Mouse (Mus musculus): Measurements from ENCODE around the gene Irf7. TPM values are rescaled to one million over a fixed set of nuclear protein-coding genes. Genes with fewer than 3 reads are reported as not detected.

The Irf7 gene
- polyA plus RNA-seq, 1 experiment, result 7.2 TPM

DNA sequence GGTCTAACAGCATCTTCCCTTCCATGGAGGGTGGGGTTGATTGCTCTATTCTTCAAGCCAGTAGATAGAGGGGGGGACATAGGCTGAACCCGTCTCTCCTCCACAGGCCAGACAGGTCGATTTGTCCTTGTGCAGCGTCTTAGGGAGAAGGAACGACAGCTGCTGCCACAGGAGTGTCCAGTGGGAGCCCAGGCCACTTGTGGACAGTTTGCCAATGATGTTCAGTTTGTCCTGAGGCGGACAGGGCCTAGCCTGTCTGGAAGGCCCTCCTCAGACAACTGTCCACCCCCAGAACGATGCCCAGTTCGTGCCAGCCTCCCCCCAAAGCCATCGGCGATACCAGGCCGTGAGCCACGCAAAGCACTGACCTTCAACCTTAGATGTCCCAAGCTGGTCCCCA lies 49.4 kb downstream of the Irf7 start:
- H3K4me3 ChIP-seq (ENCODE audit: insufficient read depth, low read length), result peak overlapping the region; percentile 74; the same call in 1 of the 2 replicates
- H3K4me1 ChIP-seq (ENCODE audit: control insufficient read depth, insufficient read depth, low read length), result no peaks in the 10 kb centered on the region
- TF ChIP-seq POLR2A (IDR thresholded peaks at IDR 0.05; ENCODE audit: low read depth, low read length) (no peak), CTCF (IDR thresholded peaks at IDR 0.05; ENCODE audit: borderline replicate concordance, insufficient read depth, low read length) (no peak)
- no peak overlapping the region for H3K27ac ChIP-seq (ENCODE audit: insufficient read depth, low read length)

DNA sequence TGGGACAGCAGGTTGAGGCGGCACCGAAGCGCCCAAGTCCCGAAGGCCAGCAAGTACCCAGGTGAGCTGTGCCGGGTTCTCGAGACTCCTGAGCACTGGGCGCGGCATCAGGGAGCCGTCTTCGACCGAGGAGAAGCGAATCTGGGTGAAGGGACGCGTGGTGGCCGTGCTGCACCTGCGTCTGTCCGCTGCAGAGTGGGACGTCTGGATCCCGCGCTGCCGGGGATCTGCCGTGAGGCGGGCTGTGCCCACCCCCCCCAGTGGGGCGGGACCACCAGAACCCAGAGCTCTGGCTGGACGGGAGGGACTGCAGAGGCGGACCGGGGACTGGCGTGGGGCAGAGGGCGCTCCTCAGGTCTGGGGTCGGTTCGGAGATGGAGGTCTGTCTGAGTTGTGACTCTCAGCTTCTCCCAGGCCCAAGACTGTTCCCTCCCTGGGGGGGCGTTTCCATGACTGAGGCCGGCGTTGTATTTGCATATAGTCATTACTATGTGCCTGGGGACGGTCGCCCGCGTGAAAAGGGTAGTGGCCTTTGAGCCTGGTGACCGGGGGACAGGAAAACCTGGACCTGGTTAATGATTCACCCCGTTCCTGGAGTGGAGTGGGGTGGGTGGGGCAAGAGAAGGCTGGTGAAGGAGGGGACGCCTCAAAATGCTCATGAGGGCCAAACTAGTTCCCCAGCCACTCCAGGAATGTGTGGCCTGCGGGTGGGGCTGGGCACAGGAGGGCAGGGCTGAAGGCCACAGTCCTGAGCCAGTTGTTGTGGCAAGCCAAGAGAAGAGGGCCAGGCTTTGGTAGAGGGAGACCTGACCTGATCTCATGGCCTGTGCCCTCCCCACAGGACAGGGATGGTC lies 50.2 kb downstream of the Irf7 start:
- peak overlapping the region; percentile 74 for H3K4me3 ChIP-seq (ENCODE audit: insufficient read depth, low read length)
- no peak overlapping the region for H3K27ac ChIP-seq (ENCODE audit: insufficient read depth, low read length)
- H3K4me1 ChIP-seq (ENCODE audit: control insufficient read depth, insufficient read depth, low read length), result no peaks in the 10 kb centered on the region
- TF ChIP-seq CTCF (IDR thresholded peaks at IDR 0.05; ENCODE audit: borderline replicate concordance, insufficient read depth, low read length) (no peak), POLR2A (IDR thresholded peaks at IDR 0.05; ENCODE audit: low read depth, low read length) (peak; percentile 40)

DNA sequence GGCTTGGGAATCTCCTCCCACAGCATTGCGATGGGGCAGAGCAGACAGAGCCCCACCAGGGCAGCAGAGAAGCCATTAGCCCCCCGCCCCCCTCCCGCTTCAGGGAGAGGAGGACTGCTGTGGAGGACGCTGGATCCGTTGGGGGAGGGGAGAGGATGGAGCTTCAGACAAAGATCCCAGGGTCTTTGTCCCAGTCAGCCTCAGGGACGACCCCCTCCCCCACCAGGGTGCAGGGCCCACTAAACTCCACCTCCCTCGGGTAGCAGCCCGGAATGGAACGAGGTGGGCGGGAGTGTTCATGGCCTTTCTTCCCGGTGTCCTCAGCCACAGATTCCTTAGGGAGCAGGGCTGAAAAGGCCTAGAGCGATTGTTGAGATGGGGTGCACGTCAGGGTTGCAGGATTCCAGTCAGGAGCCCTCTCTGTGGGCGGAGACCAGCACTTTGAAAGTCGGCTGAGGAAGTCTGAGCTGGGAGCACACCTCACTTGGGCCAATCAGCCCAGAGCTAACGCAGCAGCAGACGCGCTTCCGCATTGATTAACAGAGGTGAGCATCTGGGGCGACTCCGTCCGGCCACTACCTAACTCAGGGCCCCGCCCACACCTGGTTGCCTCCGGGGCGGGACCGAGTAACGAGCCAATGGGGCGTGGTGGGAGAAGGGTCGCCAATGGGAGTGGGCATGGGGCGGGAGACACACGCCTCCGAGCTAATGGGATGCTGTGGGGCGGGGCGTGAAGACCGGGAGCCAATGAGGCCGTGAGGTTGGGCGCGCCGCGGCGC lies 51.0 kb downstream of the Irf7 start, which contains the start of gene Rassf7:
Gene Rassf7, plus strand, starts transcription at position 760 of the 779 bp plus-strand sequence.
- Histone ChIP-seq H3K4me1 (ENCODE audit: control insufficient read depth, insufficient read depth, low read length) (no peaks in the 10 kb centered on the region), H3K27ac (ENCODE audit: insufficient read depth, low read length) (no peak within 1 kb of the TSS), H3K4me3 (ENCODE audit: insufficient read depth, low read length) (peak within 1 kb of the TSS; percentile 74)
- TF ChIP-seq POLR2A (IDR thresholded peaks at IDR 0.05; ENCODE audit: low read depth, low read length) (peak; percentile 50), CTCF (IDR thresholded peaks at IDR 0.05; ENCODE audit: borderline replicate concordance, insufficient read depth, low read length) (no peak)

DNA sequence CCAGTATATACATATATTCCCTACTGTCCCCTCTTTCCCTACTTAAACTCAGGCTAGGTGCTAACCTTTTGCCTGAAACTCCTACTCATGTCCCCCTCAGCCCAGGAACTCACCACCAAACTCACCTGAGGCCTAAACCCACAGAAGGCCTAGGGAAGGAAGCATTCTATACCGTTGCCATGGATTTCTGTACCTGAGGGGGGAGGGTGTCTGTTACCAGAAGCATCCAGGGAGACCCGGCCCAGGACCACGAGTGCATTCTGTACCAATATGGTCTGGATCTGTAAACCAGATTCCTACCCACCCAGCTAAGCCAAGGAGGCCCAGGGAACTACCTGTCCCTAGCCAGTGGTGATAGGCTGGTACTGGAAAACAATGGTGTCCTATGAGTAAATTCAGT lies 52.0 kb downstream of the Irf7 start:
- Histone ChIP-seq H3K27ac (ENCODE audit: insufficient read depth, low read length) (no peak overlapping the region), H3K4me3 (ENCODE audit: insufficient read depth, low read length) (no peak overlapping the region), H3K4me1 (ENCODE audit: control insufficient read depth, insufficient read depth, low read length) (no peaks in the 10 kb centered on the region)
- TF ChIP-seq POLR2A (IDR thresholded peaks at IDR 0.05; ENCODE audit: low read depth, low read length) (no peak), CTCF (IDR thresholded peaks at IDR 0.05; ENCODE audit: borderline replicate concordance, insufficient read depth, low read length) (no peak)

DNA sequence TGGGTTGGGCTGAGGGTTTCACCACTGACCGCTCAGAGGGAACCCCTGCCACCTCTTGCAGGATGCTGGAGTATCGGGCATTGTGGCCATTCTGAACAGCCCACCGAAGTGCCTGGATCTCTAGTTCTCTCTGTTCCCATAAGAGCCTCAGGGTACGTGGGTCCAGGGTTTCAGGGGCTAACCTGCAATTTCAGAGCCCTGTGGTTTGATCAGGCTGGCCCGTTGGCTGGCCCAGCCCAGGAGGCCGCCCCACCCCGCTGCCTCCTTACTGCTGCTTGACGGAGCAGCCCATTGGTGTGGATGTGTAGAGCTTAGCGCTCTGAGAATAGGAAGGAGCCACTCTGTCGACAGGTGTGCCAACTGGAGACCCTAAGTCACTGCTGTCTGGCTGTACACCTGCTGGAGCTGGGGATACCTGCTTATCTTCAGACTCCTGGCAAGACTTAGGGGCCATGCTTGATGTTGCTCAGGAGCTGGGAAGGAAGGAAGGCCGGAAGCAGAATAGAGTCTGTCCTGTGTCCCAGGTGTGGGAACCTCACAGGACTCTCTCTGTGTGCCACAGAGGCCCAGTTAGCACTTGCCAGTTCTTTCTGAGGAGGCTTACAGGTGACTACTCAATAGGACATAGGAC lies 52.6 kb downstream of the Irf7 start, which contains the start of gene Lmntd2:
Gene Lmntd2, minus strand, starts transcription at position 476 of the 631 bp plus-strand sequence.
- H3K4me3 ChIP-seq (ENCODE audit: insufficient read depth, low read length), result peak within 1 kb of the TSS; percentile 74; the same call in 1 of the 2 replicates
- no peak within 1 kb of the TSS for H3K27ac ChIP-seq (ENCODE audit: insufficient read depth, low read length)
- no peaks in the 10 kb centered on the region for H3K4me1 ChIP-seq (ENCODE audit: control insufficient read depth, insufficient read depth, low read length)
- TF ChIP-seq POLR2A (IDR thresholded peaks at IDR 0.05; ENCODE audit: low read depth, low read length) (no peak), CTCF (IDR thresholded peaks at IDR 0.05; ENCODE audit: borderline replicate concordance, insufficient read depth, low read length) (no peak)

DNA sequence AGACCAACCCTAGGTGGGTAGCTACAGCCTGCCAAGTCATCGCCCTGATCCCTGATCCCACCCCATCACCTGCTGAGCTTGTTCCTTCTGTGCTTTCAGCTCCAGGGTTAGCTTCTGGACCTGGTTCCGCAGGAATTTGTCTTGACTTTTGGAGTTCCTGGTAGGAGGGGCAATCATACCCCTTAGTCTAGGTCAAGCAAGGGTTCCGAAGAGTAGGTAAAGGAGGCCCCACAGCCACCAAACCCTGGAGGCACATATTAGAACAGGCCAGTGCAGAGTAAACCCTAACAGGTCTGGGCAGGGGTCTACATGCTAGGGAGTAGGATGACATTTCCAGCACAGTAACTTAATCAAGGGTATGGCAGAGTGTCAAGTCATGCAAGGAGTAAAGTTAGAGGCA lies 53.1 kb downstream of the Irf7 start:
- H3K4me3 ChIP-seq (ENCODE audit: insufficient read depth, low read length), result no peak overlapping the region
- TF ChIP-seq CTCF (IDR thresholded peaks at IDR 0.05; ENCODE audit: borderline replicate concordance, insufficient read depth, low read length) (no peak), POLR2A (IDR thresholded peaks at IDR 0.05; ENCODE audit: low read depth, low read length) (no peak)
- H3K4me1 ChIP-seq (ENCODE audit: control insufficient read depth, insufficient read depth, low read length), result no peaks in the 10 kb centered on the region
- no peak overlapping the region for H3K27ac ChIP-seq (ENCODE audit: insufficient read depth, low read length)

Other genes starting within 250 kb of the Irf7 start
- not detected in 2 replicates for gene Ifitm6, start 248.6 kb downstream of the Irf7 start, polyA plus RNA-seq (2011; ENCODE audit: insufficient read length, low read depth, missing spikeins)
- gene Gm17387, start 237.3 kb downstream of the Irf7 start, polyA plus RNA-seq (2011; ENCODE audit: insufficient read length, low read depth, missing spikeins), result not detected in 2 replicates
- 0.53 and 1.6 TPM in 2 replicates for gene B4galnt4, start 205.4 kb downstream of the Irf7 start, polyA plus RNA-seq (2011; ENCODE audit: insufficient read length, low read depth, missing spikeins)
- gene Pkp3, start 188.3 kb downstream of the Irf7 start, polyA plus RNA-seq (2011; ENCODE audit: insufficient read length, low read depth, missing spikeins), result not detected in 2 replicates
- gene Sigirr, start 165.9 kb downstream of the Irf7 start, polyA plus RNA-seq (2011; ENCODE audit: insufficient read length, low read depth, missing spikeins), result not detected in 2 replicates
- not detected in 2 replicates for gene Ano9, start 148.7 kb downstream of the Irf7 start, polyA plus RNA-seq (2011; ENCODE audit: insufficient read length, low read depth, missing spikeins)
- 27.0 and 28.3 TPM in 2 replicates for gene Ptdss2, start 144.1 kb downstream of the Irf7 start, polyA plus RNA-seq (2011; ENCODE audit: insufficient read length, low read depth, missing spikeins)
- gene Rnh1, start 93.6 kb downstream of the Irf7 start, polyA plus RNA-seq (2011; ENCODE audit: insufficient read length, low read depth, missing spikeins), result 108 and 119 TPM in 2 replicates
- 54.0 and 62.7 TPM in 2 replicates for gene Hras, start 72.5 kb downstream of the Irf7 start, polyA plus RNA-seq (2011; ENCODE audit: insufficient read length, low read depth, missing spikeins)
- 1.9 and 2.4 TPM in 2 replicates for gene Lrrc56, start 72.3 kb downstream of the Irf7 start, polyA plus RNA-seq (2011; ENCODE audit: insufficient read length, low read depth, missing spikeins)
- gene Lmntd2, start 52.4 kb downstream of the Irf7 start, polyA plus RNA-seq (2011; ENCODE audit: insufficient read length, low read depth, missing spikeins), result 0.38 and 0.58 TPM in 2 replicates
- gene Rassf7, start 50.6 kb downstream of the Irf7 start, polyA plus RNA-seq (2011; ENCODE audit: insufficient read length, low read depth, missing spikeins), result 3.9 and 5.8 TPM in 2 replicates
- gene Phrf1, start 37.7 kb downstream of the Irf7 start, polyA plus RNA-seq (2011; ENCODE audit: insufficient read length, low read depth, missing spikeins), result 54.7 and 58.7 TPM in 2 replicates
- gene Cdhr5, start 10.3 kb upstream of the Irf7 start, polyA plus RNA-seq (2011; ENCODE audit: insufficient read length, low read depth, missing spikeins), result not detected in 2 replicates
- not detected in 2 replicates for gene Sct, start 12.7 kb upstream of the Irf7 start, polyA plus RNA-seq (2011; ENCODE audit: insufficient read length, low read depth, missing spikeins)
- gene Drd4, start 25.5 kb upstream of the Irf7 start, polyA plus RNA-seq (2011; ENCODE audit: insufficient read length, low read depth, missing spikeins), result 0.28 TPM in 1 of 2 replicates, not detected in the other
- gene Deaf1, start 61.2 kb upstream of the Irf7 start, polyA plus RNA-seq (2011; ENCODE audit: insufficient read length, low read depth, missing spikeins), result 30.5 and 37.2 TPM in 2 replicates
- gene Tmem80, start 61.3 kb upstream of the Irf7 start, polyA plus RNA-seq (2011; ENCODE audit: insufficient read length, low read depth, missing spikeins), result 24.6 and 25.4 TPM in 2 replicates
- gene Eps8l2, start 72.4 kb upstream of the Irf7 start, polyA plus RNA-seq (2011; ENCODE audit: insufficient read length, low read depth, missing spikeins), result 4.2 and 9.1 TPM in 2 replicates
- gene Taldo1, start 125.7 kb upstream of the Irf7 start, polyA plus RNA-seq (2011; ENCODE audit: insufficient read length, low read depth, missing spikeins), result 93.0 and 121 TPM in 2 replicates
- gene Gatd1, start 147.7 kb upstream of the Irf7 start, polyA plus RNA-seq (2011; ENCODE audit: insufficient read length, low read depth, missing spikeins), result 30.5 and 41.5 TPM in 2 replicates
- gene Cend1, start 163.0 kb upstream of the Irf7 start, polyA plus RNA-seq (2011; ENCODE audit: insufficient read length, low read depth, missing spikeins), result 4.9 and 5.4 TPM in 2 replicates
- 24.0 and 26.9 TPM in 2 replicates for gene Slc25a22, start 171.4 kb upstream of the Irf7 start, polyA plus RNA-seq (2011; ENCODE audit: insufficient read length, low read depth, missing spikeins)
- 12.4 and 18.1 TPM in 2 replicates for gene Pidd1, start 177.5 kb upstream of the Irf7 start, polyA plus RNA-seq (2011; ENCODE audit: insufficient read length, low read depth, missing spikeins)
- 1,600 and 1,818 TPM in 2 replicates for gene Rplp2, start 180.9 kb upstream of the Irf7 start, polyA plus RNA-seq (2011; ENCODE audit: insufficient read length, low read depth, missing spikeins)
- gene Pnpla2, start 188.7 kb upstream of the Irf7 start, polyA plus RNA-seq (2011; ENCODE audit: insufficient read length, low read depth, missing spikeins), result 18.9 and 26.7 TPM in 2 replicates
- gene Cracr2b, start 194.6 kb upstream of the Irf7 start, polyA plus RNA-seq (2011; ENCODE audit: insufficient read length, low read depth, missing spikeins), result 1.3 and 2.7 TPM in 2 replicates
- gene Cd151, start 200.9 kb upstream of the Irf7 start, polyA plus RNA-seq (2011; ENCODE audit: insufficient read length, low read depth, missing spikeins), result 58.4 and 94.0 TPM in 2 replicates
- 13.1 and 24.1 TPM in 2 replicates for gene Polr2l, start 208.7 kb upstream of the Irf7 start, polyA plus RNA-seq (2011; ENCODE audit: insufficient read length, low read depth, missing spikeins)
- gene Tspan4, start 208.8 kb upstream of the Irf7 start, polyA plus RNA-seq (2011; ENCODE audit: insufficient read length, low read depth, missing spikeins), result 184 and 207 TPM in 2 replicates